Mouse (Mus musculus) MEL-GATA-1-ER (cell line): Measurements from ENCODE around the gene Pard3b.

ENCODE experiments used
- DNase-seq: peaks from one replicate; pipeline ENCODE4 v3.0.0-alpha.2; 2012; ENCODE audit warnings: low read depth; ENCODE audit errors: extremely low read depth

Gene Pard3b

DNA sequence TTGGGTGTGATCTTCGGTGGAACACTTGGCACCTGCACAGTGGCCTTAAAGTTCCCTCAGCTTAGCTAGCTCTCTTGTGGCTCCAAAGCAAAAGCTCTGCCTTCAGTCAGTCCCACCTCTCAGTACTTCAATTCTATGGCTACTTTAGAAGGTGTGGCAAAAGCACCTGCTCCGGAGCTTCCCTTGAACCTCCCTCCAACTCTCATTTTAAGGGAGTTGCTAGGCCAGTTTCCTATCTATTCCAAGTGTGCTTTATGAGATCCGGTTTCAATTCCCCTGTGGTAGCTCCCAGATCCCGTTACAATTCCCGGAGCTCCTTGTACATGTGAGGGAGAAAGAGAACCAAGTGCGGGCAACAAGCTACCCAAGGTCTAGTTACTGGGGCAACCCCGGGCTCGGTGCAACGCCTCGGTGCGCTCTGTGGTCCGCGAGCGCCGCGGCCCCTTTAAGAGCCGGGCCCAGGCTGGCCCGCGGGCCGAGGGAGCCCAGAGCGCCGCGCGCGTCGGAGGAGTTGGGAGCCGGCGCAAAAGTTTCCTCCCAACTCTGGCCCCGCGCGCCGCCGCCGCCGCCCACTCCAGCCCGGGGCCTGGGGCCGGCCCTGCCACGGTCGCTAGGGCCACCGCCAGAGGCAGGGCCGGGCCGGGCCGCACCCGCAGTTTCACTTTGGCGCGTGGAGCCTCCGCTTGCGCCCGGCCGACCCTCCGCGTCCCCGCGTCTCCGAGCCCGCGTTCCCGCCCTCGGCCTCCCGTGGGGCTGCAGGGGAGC, at the start of gene Pard3b:
Pard3b (plus strand) TSS at position 478 of the 765 bp plus-strand sequence.
- no peak for DNase-seq

DNA sequence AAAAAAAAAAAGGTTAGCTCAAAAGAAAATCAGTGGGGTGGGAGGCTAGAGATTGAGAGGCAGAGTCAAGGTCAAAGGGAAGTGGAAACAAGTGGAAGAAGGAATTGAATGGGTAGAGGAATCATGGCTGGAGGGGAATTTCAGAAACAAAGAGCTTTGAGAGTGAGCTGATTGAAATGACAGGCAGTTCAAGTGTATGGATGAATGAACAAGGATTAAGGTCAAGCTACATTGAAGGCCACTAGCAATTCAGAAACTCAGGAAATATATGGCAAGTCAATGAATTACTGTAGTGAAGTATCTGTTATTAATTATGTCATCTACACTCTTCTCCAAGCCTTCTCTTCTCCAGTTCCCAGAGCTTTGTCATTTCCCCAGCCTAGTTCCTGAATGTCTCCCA, 22.4 kb upstream of the Pard3b start:
- DNase-seq, result no peak

DNA sequence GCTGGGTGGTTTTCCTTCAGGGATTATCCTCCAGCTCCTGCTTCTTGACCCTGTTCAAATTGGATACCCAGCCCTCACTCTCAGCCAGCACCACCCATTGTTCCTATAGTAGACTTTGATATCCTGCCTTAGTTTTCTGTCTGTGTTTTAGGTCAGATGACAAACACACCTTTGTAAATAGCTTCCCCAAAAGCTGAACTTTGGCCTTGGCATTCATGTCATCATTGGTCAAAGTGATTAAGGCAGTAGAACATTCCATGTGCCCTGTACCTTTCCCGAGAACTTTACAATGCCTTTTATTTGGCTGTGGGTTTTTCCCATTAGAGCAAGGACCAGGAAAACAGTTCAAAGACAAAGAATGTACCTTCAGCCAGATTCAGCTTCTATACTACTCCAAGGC, 18.0 kb upstream of the Pard3b start:
- DNase-seq, result no peak

DNA sequence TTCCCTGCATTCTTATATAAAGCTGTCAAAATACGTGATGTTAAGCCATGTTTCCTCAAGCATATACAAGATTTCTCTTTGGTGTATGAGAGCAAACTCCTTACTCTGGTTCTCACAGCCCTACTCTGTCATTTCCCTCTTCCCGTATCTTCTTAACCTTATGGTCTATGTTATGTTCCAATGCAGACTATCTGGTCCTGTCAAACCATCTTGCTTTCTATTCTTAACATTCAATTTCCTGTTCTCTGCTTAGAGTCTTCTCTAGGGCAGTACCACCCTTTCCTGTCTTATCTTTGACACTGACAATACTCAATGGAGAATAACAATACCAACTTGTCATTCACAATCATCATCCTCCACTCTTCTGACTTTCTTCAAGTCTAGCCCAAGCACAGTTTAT, 8.8 kb upstream of the Pard3b start:
- no peak for DNase-seq

DNA sequence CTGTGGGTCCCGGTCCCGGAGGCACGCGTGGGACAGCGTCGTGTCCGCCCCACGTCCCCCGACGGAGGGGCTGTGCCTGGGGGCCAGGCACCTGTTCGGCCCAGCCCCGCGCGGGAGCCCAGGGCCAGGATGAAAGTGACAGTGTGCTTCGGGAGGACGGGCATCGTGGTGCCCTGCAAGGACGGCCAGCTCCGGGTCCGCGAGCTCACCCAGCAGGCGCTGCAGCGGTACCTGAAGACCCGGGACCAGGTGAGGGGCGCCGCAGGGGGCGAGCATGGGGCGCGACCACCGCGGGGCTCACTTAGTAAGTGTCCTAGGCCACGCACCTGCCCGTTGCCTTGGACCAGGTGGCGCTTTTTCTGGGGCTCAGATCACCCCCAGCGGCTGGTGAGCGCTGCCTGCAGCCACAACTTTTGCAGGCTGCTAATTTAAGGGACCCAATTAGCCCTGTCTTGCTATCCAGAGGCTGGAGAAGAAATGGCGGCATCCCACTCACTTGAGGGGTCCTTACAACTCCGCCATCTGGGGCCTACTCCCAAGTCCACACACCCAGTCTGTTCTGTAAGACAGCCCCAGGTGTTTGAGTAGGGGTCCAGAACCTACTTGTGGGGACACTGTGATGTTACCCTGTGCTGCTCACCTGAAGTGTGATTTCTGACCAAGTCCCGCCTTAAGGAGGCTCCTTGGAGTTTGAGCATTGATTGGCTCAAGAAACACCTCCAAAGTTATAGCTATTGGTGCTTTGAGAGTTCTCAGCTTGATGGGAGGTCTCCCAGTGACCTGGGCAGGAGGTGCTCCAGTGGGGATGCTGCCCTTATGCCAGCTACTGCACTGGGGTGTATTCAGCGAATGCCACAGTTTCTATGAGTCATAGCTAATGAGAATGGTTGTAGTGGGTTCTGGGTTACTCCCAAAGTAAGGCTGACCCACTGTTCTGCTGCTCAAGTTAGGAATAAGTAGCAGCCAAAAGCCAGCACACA, 780 bp downstream of the Pard3b start:
- DNase-seq, result no peak

DNA sequence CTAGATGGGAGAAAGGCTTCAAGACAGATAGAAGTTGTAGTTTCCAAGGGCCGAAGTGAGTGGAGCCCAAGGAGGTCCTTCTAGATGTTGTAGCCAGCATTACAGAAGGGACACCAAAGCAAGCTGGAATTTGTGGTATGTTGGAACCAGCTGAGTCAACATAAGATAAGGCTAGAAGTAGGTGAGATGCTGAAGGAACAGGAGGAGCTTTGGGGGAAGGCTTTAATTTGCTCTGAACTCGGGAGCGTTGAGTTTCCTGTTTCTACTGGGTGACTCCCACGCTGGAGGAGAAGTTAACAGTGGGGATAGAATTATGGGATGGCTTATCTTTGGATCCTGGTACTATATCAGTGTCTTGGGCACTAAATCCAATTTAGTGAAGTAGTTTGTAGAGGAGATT, 3.3 kb downstream of the Pard3b start:
- no peak for DNase-seq

DNA sequence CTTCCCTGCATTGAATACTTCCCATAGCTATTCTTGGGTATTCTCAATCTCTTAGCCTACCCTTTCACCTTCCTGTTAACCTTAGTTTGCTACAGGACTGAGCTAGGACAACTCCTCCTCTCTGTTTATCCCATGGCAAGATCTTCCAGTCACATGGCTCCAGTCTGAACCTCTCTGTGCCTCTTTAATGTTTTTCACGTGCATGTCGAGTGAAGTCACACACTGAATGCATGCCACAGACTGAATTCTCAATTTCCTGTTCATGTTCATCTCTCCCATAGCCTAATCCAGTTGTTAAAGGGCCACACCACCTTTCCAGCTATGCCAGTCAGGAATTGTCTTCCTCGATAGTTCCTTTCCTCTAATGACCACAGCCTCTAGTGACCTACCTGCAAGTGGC, 6.4 kb downstream of the Pard3b start:
- DNase-seq, result no peak

DNA sequence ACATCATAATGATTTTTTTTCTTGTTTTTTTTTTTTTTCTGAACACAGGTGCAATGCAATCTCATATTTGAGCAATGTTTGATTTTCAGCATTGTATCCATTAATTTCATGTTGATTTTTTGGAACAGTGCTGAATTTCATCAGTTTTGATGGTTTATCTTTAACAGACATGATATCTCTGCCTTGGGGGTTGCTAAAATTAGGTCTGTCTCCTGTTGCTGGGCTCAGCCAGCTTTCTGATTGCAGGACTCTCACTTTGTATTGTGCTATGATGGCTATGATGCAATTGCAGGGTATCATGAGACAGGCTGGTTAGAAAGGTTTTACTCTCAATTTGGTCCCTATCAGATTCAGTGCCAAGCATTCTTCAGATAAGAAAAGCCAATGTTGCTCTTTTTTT, 11.3 kb downstream of the Pard3b start:
- DNase-seq, result no peak

DNA sequence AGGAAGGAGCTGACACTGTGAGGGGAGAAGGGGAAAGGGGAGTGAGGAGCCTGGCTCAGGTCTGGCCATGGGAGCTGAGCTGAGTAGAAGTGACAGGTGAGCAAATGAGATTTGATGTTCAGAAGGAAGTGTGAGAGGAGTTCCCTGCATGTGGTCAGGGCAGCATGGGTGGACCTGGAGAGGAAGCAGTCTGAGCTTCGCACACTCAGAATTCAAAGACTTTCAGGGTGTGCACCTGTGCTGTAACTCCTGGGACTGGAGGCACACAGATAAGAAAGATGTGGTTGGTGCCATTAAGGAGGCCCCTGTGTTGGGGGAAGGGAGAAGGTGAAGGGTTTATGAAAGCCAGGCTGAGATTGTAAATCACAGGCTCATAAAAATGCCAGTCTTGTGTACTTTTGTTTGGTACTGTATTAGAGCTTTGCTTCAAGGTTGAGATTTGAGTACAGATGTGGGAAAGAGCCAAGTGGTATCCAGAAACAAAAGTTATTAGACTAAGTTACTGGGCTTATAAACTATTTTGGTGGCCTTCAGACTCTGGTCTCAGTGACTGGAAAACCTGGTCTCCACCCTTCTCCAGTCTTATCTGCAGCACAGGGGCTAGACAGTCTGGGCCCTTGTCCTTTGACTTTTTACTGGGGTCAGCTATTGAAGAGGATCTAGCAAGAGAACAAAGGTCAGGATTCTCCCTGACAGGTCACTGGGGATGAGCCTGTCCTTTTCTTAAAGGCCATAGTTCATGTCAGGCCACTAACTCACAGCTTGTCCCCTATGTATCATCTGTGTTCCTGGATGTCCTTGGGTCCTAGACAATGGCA, 13.0 kb downstream of the Pard3b start:
- DNase-seq, result no peak

DNA sequence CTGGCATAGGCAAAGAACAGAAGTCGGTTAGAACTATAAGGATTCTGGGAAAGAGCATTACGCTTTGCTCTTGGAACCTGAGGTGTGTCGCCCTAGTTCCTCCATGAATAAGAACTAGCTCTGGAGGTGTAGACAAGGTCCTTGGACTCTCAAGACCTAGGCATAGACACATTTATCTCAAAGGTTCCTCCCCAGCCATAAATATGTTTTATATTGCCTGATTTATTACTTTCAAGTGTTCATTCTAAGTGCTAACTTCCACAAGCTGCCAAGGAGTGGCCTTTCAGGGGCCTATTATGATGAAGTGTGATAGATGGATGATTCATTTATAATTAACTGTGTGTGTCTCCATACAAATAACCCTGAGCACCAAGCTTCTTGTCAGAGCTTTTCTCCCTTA, 19.1 kb downstream of the Pard3b start:
- no peak for DNase-seq

DNA sequence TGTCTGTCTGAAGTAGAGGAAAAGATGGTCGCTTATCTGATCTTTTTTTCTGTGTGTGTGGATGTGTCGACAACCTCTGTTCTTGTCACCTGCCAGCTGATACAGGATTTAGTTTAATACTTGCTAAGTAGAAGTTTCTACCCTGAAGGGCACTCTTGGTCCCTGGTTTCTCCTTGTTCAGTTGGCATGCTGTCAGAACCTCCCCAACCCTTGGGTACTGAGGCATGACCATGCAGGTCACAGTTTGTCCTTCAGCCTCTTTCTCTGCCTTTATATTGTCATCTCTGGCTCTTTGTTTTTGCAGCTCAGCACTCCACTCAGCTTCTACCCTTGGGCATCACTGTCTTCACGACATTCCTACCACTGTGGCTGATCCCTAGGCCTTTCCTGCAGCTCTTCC, 21.3 kb downstream of the Pard3b start:
- DNase-seq, result no peak

DNA sequence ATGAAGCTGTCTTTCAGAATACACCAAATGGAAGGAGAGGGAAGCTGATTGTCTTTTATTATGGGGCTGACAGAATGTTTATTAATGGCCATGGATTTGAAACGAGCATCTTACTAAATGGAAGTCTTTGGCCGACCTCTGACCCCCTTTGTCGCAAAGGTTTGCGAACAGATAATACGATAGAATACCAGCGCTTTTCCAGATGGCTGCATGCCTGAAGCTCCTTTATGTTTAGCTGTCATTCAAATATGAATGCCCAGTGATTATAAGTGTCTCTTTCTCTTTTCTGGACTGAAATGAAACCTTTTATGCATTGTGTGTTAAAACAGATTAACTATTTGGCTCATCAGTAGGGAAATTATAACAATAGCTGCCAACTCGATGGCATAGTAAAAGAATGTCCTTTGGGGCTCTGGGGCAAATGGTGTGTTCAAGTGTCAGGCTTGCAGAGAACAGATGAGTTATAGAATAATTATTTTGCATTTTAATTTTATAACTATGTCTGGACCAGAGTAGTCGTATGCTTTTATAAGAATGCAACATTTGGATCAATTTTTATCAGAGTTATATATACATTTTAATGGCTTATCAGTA, 46.7 kb downstream of the Pard3b start:
- no peak for DNase-seq

DNA sequence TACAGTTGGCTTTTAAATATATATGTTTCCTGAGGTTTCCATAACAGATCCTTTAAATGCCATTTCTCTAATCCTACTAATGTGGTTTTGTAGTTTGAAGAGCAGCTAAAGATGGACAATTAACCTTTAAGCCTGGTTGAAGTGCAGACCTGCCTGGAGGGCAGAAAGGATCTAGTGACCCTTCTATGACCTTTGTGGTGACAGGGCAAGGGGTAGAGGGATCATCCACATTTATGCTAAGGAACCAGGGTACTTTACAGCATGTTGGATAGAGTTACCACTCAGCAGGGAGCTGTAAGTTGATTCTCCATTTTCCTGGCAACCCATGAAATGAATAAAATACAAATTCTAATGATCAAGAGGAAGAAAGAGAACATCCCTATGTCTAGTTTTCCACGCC, 47.3 kb downstream of the Pard3b start:
- DNase-seq, result no peak

DNA sequence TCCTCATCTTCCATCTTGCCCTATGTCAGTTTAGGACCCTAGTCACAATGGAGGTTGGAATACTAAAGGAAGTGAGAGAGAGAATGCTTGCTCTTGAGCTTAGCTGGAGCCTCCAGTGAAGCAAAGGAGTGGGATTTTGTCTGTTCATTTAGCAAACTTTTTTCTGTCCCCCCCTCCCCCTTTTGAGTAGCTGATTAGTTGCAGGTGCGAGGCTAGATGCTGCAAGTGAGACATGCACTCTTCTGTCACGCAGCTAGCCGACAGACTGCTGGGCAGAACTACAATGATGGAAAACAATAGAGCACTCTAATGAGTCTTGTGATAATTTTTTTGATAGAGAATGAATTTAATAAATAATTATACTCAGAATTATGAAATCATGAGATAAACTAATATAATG, 49.7 kb downstream of the Pard3b start:
- DNase-seq, result no peak

DNA sequence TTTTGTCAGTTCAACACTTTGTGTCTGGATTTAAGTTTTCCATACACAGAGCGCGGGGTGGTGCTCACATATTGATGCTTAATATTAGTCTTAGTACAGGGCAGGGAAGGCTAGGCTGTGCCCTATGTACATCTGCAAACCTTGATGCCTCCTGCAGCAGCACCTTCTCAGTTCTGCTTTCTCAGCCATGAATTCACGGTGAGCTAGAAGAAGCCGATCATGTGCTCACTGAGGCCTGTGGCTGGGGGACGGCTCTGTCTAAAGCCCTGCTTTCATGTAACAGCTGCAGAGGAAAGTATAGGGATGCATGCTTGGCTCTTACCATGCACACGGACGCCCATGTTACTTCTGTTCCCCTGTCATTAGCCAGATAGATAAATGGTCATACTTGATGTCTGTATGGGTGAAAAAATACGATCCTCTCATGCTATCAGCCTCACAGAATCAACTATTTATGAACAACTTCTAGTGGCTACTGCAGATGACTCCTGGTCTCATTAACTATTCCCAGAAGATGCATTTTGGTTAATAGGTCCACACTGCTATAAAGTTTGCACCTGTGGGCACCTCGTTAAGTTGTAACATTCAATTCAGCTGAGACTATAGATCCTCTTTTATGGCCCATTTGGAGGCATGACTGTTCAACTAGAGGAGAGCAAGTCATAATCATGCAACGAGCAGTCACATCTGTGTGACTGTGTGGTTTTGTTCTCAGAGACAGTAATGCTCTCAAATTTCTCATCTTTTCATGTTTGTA, 60.0 kb downstream of the Pard3b start:
- DNase-seq, result no peak

DNA sequence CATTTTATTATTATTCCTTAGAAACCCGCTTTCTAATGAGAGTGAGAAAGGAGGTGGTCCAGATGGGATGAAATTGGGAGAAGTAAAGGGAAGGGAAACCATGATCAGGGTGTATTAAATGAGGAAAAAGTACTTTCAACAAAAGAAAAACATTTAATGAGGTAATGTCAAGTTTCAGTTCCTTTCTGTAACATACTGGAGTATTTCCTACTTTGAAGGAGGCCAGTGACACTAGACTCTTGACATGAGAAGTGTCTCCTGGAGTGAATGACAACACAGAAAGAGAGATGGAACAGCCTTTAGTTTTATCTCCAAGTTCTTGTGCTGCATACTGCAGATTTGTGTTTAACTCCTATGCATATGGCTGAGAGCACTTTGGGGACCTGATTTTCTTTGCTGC, 71.2 kb downstream of the Pard3b start:
- no peak for DNase-seq

DNA sequence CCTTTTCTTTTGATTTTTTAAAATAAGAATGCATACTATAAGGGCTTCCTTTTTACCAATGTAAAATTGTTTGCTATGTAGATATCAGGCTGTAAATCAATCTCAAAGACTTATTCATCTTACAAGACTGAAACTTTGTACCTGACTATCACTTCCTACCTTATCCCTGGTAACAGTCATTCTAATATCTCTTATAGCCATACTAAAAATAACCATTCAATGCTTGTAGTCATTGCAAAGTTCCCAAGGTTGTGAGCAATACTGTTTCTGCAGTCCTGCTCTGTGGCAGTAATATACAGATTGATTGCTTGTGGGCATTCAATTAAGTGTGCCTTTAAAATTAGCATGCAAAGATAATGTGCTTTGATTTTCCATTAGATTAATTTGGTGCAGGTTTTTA, 72.9 kb downstream of the Pard3b start:
- no peak for DNase-seq

DNA sequence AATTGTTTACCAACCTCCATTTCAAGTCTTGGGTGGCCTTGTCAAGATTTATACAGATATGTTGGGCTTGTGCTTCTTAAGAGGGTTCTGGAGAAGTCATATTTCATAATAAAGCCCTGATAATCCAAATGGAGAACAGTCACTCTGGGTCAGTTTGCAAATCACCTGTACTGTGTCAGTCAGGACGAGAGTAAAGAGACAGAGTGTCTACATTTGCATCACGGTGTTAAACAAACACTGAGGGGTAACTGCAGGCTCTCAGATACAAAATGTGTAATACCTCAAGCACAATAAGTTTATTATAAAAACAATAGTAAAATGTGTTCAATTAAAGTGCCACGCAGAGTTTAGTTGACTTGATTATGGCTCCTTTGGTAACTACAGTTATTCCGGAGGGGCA, 91.0 kb downstream of the Pard3b start:
- no peak for DNase-seq

DNA sequence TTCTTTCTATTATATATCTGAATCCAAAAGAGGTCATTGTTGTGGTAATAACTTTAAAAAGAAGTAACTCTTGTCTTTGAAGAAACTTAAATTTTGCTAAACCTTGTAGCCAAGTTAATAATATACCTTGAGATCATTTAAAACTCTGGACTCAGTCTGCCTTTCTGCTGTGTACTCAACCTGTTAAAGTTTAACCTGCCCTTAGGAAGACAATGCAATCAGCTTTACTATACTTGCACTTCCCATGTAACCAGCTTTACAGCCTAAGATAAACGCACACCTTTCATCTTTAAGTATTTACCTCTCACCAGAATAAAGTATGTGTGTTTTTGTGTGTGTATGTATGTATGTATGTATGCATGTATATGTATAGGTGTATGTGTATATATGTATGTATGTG, 97.9 kb downstream of the Pard3b start:
- no peak for DNase-seq

DNA sequence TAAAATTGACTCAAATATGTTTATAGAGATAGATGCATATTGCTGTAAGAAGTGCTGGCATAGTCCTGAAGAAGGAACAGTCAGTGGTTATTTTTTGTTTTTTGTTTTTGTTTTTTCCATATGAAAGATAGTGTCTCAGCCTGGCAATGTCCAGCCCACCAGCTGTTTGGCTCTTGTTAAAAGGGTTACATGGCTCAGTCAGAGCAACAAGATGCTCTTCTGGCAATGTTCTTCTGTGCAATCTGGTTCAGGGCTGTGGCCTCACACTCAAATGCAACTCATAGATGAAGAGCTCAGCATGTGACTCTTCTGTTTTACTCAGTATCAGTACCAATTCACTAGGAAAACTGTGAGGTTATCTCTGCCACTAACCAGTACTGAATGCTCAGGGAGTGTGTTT, 104.2 kb downstream of the Pard3b start:
- no peak for DNase-seq

DNA sequence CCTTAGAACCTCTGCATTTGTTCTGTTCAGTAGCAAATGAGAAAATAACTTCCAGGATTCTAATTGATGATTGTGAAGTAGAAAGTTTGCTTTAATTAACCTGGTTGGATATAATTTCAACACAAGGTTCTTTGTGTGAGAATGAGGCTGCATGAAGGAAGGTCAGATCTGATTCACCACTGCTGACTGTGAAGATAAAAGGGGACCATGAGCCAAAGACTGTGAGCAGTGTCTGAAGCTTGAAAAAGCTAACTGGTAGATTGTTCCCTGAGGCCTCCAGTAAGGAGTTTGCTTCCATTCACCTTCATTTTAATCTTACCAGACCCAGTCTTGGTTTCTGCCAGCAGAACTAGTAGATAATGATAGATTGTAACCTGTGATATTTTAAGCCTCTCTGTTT, 108.9 kb downstream of the Pard3b start:
- DNase-seq, result no peak
